Mouse (Mus musculus) cerebellum, postnatal 4 days (tissue): ENCODE measurements around the gene Gatd1.
"Not testable (repeated sequence)": the region's sequence is repeated elsewhere in the genome, so short reads cannot be mapped to it uniquely, and the experiment has no call there.

Experiments
- DNase-seq, 2 experiments: peaks; one replicate each; pipeline ENCODE4 v3.0.0; 2022; ENCODE audit warnings: low spot score in 2 of 2, mixed read lengths in 1 of 2

The Gatd1 gene

GRCm38 (mm10) chr7:141429310-141429709, 15.4 kb upstream of the Gatd1 start, which contains the start of gene Cend1:
TSS of gene Cend1 (minus strand) at chr7:141429491.
- DNase-seq, result peak in 1 of 2 experiments; percentile 56

GRCm38 (mm10) chr7:141428701-141429100, 14.8 kb upstream of the Gatd1 start:
- DNase-seq, result no peak

DNA sequence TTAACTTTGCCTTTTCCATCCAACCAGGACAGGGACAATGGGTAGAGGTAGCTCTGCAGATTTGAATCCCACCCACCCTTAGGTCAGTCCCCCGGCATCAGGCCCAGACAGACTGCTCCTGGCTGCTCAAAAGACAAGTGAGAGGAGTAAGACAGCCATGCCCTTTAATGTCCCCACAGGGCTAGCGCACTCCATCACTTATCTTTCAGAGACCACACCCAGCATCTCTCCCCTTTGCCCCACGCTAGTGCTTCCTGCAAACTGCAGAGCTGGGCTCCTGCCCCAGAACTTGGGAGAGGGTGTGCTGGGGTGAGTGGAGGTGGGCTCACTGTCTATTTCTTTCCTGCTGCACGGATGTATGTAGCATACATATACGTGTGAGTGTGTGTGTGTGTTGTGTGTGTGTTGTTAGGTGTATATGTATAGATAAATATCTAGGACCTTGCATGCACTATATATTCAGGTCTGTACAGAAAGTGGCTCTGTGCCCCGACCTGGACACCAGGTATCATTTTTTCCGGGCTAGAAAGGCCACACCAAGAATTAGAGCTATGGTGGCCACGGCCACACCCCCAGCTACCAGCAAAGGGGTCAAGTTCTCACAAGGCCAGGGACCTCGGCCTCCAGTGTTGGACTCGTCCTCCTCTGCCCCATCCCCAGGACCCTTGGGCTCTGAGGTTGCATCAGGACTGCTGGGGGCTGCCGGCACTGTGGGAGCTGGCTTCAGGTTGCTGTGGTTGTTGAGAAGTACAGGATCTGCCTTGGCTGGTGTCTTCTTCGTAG, 13.2 kb upstream of the Gatd1 start:
- no peak for DNase-seq

GRCm38 (mm10) chr7:141423811-141424210, 9.9 kb upstream of the Gatd1 start:
- DNase-seq, result no peak

DNA sequence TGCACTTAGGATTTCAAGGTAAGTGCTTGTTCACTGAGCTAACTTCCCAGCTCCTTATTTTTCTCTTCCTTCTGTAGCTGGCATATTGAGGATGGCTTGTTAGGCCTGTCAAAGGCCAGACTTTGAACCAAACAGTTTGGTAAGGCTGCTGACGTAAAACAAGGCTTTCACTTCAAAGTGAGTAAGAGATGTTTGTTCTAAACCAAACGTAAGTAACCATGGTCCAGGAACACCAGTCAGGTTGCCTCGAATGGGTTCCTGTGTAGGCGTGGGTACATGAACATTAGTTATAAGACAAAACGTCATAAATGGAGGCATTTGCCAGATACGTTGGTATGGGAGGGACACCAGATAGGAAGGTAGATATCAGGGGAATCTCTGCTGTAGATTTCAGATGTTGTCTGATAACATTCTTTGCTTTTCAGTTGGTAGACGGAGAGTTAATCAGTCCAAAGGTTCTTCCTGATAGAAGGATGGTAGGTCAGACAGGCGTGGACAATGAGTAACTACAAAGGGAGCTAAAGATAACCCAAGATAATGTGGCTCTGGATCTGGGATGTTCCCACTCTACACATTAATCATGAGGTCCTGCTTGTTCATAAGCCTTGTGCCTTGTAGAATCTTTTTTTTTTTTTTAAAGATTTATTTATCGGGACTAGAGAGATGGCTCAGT, 6.2 kb upstream of the Gatd1 start:
- DNase-seq, result no peak

DNA sequence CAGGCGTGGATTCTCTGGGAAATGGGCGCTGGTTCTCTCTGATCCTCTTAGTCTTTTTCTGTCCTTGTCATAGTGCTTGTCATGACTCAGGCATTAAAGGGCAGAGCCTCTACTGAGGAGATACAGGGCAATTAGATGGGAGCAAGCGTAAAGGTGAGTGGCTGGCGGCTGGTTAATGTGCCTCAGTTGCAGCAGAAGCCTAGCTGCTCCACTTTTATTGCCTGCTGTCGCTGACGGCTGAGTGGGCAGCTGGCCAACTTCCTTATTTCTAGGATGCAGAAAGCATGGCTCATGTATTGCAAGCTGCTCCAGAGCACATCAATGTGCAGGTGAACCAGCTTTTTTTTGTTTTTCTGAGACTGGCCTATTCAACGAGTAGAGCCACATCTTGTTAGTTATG, 5.0 kb upstream of the Gatd1 start:
- no peak for DNase-seq

- no peak for DNase-seq
Measured at GRCm38 (mm10) chr7:141417731-141418681, 4.1 kb upstream of the Gatd1 start.

GRCm38 (mm10) chr7:141416144-141416841, 2.4 kb upstream of the Gatd1 start:
- no peak for DNase-seq

- no peak for DNase-seq
Measured at GRCm38 (mm10) chr7:141413331-141413730, 605 bp downstream of the Gatd1 start.

DNA sequence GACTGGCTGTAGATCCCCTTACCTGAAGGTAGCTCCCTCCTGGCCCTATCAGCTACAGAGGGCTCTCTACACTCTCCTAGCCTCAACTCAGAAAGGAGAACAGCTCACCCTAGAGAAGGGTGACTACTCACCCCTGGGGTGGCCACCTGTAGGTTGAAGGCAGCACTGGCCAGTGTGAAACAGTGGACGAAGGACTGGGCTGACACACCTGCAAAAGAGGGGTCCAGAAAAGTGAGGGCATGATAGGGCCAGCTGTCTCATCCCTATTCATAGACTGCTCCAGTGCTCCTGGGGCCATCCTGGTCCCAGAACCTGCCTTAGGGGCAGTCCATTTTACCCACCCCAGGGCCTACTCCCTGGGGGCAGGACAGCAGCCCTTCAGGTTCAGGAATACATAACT, 2.3 kb downstream of the Gatd1 start:
- DNase-seq, result no peak

GRCm38 (mm10) chr7:141410631-141411030, 3.3 kb downstream of the Gatd1 start:
- no peak for DNase-seq

DNA sequence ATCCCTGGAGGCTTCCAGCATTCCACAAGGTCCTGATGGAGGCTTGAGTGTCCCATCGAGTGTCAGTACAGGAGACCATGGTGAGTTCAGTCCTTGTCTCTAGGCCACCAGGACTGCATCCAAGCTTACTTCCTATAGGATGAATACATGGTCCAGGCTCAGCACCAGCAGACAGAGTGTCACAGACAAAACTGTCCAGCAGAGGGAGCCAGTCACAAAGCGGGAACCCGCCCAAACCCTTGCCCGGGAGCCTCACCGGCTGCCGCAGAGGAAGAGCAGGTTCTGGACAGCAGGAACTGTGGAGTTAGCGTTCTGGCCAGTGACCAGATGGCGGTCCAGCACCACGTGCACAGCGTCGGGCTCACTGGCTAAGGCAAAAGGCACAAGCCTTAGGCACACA, 5.1 kb downstream of the Gatd1 start:
- DNase-seq, result peak; percentile 86 to 93

DNA sequence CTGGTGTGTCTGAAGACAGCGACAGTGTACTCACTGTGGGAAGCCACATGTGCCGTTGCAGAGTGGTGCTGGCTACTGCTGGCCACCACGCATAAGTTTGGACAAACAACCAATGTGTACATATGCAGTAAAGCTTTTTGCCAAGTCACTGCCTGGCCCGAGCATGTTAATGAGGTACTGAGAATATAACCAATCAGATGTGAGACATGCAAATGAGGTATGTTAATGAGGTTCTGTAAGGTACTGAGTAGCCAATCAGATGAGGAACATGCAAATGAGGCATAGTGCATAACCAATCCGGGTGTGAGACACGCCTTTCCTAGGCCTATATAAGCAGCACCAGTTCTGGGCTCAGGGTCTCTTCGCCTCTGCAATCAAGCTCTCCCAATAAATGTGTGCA, 6.3 kb downstream of the Gatd1 start:
- not testable (repeated sequence) for DNase-seq

DNA sequence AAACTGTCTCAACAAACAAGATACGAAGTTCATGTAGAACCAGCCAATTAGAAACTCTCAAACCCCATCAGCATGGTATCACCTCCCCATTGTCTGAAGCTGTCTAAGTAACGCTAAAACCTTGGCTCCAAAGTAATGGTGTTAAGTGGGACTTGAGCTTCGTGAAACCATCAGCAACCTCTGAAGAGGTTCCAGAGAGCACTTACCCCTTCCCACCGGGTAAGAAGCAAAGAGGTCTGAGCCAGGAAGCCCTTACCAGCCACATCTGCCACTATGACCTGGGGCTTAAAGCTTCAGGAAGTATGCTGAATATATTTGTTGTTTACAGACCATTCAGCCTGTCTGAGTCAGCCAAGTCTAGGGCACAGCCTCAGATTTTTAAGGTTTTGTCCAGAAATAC, 8.5 kb downstream of the Gatd1 start:
- no peak for DNase-seq

DNA sequence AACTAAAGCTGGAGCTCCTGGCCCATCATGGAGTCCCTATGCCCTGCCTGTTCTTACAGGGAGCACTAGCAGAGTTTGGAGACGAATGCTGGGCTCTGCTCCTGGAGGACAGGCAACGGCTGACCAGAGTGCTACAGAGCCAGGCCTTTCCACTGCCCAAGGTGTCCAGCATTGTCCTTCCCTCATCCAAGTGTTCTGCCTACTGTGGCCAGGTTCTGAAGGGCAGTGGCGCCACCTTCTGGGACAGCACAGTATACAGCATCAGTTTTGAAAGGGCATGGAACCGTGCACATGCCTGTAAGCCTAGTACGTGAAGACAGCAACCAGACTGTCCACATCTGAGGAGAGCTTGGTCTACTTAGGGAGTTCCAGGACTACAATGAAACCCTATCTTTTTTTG, 10.6 kb downstream of the Gatd1 start:
- peak in 1 of 2 experiments; percentile 54 for DNase-seq

DNA sequence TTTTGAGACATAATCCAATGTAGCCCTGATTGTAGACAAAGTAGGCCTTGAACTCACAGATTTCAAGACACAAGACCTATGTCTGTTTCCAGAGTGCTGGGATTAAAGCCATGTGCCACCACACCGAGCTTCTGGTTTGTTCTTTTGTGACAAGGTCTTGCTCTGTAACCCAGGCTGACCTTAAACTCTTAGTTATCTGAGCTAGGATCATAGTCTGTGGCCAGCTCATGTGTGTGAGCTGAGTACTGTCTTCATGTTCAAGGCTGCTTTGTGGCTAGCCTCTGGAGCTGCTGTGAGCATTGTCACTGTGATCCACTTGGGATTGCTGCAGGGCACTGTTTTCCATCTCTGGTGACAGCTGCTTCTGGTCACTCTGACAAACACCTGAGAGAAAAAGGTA, 18.6 kb downstream of the Gatd1 start:
- no peak for DNase-seq

DNA sequence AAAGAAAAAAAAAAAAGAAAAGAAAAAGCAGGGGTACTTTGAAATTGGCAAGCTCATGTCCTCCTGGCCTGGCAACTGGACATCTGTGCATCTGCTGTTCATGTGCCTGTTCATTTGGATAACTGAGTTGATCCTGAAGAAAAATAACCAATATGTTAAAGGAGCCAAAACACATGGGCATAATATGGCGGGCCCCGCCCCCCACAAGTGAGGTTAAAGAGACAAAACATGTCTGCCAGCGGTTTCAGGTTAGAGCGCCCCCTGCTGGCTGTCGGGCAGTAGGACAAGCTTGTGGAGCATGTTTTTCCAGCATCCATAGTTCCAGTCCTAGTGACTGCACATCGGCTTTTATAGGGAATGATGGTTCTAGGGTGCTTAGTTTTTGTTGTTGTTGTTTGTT, 19.2 kb downstream of the Gatd1 start:
- DNase-seq, result peak; percentile 67 to 76

DNA sequence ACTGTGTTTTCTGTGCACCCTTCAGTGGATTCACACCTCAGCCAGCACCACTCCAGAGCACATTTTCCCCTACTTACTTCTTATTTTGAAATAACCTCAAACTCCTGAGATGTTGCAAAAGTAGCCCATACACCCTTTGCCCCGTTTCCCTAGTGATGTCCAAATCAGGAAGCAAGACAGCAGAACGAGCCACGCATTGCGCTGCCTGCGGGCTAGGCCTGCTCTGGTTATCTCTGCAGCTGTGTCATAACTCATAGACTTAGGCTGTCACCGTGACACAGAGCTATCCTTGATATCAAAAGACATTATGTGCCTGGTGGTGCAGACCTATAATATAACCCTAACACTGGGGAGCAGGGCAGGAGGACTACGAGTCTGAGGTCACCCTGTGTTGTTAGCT, 19.8 kb downstream of the Gatd1 start:
- no peak for DNase-seq

GRCm38 (mm10) chr7:141392552-141393222, 21.2 kb downstream of the Gatd1 start:
- DNase-seq, result no peak

DNA sequence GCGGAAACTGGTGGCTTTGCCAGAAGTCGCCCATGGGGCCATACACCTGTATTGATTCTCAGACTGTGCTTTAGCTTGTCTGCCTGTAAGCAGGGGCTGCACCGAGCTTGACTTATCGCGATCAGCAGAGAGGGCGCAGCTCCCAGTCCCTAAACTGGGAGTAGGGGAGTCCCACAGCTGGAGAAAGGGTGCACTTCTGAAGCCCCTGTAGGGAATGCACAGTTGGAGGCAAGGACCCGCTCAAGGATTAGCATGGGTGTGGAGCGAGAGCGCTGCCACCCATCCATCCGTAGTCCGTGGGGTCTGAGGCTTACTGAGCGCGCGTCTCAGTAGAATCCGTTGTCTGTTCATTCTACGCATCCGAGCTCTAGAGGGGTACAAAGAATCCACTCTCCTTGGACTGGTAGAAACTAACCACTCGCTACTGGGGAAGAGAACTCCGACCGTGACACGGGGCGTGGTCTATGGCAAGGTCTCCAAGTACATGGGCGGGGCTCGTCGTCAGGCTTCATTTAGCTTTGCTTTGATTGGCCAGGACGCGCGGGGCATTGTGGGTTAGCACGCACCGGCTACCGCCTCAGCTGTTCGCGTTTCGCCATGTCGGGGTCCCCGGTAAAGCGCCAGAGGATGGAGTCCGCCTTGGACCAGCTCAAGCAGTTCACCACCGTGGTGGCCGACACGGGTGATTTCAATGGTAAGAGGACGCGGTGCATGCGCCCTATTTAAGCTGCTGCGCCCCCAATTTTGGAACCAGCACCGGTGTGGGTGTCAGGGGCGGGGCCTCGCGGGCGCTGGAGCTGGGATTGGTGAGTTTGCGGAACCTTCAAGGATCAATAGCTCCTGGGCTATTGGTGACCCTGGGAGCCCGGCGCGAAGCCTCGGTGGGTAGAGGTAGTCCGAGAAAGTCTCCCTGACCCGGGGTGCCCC, 22.0 kb downstream of the Gatd1 start, which contains the start of gene Taldo1:
Gene Taldo1, plus strand, starts transcription at position 575 of the 927 bp plus-strand sequence.
- DNase-seq, result peak; percentile 90 to 92
